Mouse (Mus musculus): ENCODE measurements at regions not wholly inside any gene's neighbourhood (a gene's known extent, or its start where the extent isn't known, plus 50 kb on each side); places are given as distances from the start of the nearest gene placed in this dataset.
"Not testable (repeated sequence)": the region's sequence is repeated elsewhere in the genome, so short reads cannot be mapped to it uniquely, and the experiment has no call there.

GRCm38 (mm10) chr17:17293932-17294534 lies 80.1 kb upstream of the Riok2 start:
- peak; percentile 65 for DNase-seq (ENCODE audit: low read depth)

- not testable (repeated sequence) for DNase-seq (ENCODE audit: low read depth)
Observed at GRCm38 (mm10) chr17:17295037-17295436, 79.1 kb upstream of the Riok2 start.

- not testable (repeated sequence) for DNase-seq (ENCODE audit: low read depth)
Observed at GRCm38 (mm10) chr17:17303496-17303895, 70.6 kb upstream of the Riok2 start.
